Mouse (Mus musculus) urinary bladder, postnatal 4 days (tissue): ENCODE results near the gene 4931406C07Rik.
A peak's percentile ranks its signal among the peaks of the same experiment; 100 is the strongest.

Experiments
- DNase-seq, 2 experiments: peaks; one replicate each; pipeline ENCODE4 v3.0.0; 2021 to 2022; ENCODE audit warnings: low spot score in 2 of 2

The 4931406C07Rik gene

DNA sequence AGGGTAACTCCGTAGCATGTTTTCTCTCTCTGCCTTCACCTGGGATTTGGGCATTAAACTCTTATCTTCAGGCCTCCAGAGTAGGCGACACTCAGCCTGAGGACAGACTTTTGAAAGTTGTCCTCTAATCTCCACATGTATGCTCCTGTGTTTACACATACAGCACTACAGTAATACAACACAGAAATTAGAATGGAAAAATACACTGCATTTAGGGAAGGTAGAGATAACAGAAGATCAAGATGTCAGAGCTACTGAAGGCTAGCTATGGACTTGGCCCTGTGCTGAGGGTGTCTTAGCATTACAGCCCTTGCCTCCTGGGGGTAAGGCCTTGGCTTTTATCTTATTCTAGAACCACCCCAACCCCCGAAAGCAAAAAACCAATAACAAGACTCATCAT is 17.8 kb downstream of the 4931406C07Rik start:
- DNase-seq: no peak

GRCm38 (mm10) chr9:15287846-15288245 is 18.4 kb downstream of the 4931406C07Rik start:
- DNase-seq: no peak

DNA sequence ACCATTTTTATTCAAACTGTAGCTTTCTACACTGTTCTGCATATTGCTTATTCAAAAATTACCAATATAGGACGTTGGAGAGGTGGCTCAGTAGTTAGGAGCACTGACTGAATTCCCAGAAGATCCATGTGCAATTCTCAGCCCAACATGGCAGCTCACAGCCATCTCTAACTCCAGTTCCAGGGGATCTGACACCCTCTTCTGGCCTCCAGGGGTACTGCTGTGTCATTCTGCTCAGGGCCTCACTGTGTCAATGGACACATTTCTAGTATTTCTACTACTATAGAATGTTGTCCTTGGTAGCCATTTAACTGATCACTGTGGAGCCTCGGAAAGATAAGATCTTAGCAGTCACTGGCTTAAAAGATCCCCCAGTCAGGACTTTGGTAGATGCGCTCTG is 20.8 kb downstream of the 4931406C07Rik start:
- DNase-seq: no peak

DNA sequence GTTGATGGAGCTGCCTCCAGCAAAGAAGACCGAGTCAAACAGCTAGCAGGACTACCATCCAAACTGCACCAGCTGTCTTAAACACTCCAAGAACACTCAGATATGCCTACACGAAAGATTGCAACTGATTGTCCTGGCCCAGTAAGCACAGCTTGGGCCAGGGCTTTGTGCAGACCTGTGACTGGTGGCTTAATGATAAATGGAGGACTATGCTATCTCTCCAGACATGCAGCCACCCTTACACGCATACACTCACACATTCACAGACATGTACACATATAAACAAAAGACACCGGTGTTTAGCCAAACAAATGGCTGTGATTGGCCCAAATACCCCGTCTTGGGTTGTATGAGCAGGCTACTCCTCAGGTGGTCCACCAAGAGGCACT is 25.8 kb downstream of the 4931406C07Rik start:
- no peak for DNase-seq

- peak; percentile 88 to 92 for DNase-seq
Measured at GRCm38 (mm10) chr9:15279649-15280490, 26.4 kb downstream of the 4931406C07Rik start, which contains the start of gene Med17. Gene Med17, minus strand, starts transcription at chr9:15279931.

- DNase-seq: no peak
Measured at GRCm38 (mm10) chr9:15279139-15279648, 27.1 kb downstream of the 4931406C07Rik start.

- DNase-seq: no peak
Measured at GRCm38 (mm10) chr9:15278343-15278742, 27.9 kb downstream of the 4931406C07Rik start.

- no peak for DNase-seq
Measured at GRCm38 (mm10) chr9:15276855-15277254, 29.4 kb downstream of the 4931406C07Rik start.

GRCm38 (mm10) chr9:15273981-15274380 is 32.3 kb downstream of the 4931406C07Rik start:
- no peak for DNase-seq

- DNase-seq: no peak
Measured at GRCm38 (mm10) chr9:15263487-15263886, 42.8 kb downstream of the 4931406C07Rik start.

DNA sequence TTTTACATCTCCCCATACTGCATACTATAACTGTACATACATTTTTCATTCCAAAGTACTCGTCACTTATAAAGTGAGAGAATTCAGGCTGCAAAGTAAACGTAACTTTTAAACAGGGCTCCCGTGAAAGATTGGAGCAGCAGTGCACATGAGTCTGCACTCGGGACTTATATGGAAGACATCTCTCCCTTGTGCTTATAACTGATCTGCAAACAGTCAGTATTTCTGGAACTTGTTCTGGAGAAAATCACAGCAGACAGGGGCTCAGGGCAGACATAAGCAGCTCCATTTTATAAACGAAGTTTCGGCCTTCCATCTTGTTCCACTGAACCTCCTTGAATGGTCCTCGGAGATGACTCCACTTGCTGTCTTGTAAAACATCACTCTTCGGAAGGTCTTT is 44.3 kb downstream of the 4931406C07Rik start:
- no peak for DNase-seq

- DNase-seq: no peak
Measured at GRCm38 (mm10) chr9:15256214-15256613, 50.0 kb downstream of the 4931406C07Rik start.

- DNase-seq: no peak
Measured at GRCm38 (mm10) chr9:15254501-15254900, 51.7 kb downstream of the 4931406C07Rik start.

DNA sequence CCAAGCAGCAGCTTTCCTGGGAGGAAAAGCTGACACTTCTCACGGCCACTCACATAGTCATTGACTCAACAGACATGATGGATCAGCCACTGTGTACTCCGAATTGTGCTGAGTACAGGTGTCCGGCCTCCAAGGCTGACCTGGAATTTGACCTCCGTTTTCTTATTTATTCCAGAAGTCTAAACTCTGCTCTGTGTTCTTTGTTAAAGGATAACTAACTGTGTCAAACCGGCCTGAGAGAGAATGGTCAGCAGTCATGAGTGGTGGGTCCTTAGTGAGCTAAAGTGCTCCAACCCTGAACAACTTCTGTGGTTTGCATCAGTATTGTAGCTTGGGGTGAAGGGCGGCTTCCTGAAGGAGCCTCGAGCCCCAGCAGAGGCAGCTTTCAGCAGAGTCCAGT is 54.1 kb downstream of the 4931406C07Rik start:
- no peak for DNase-seq

DNA sequence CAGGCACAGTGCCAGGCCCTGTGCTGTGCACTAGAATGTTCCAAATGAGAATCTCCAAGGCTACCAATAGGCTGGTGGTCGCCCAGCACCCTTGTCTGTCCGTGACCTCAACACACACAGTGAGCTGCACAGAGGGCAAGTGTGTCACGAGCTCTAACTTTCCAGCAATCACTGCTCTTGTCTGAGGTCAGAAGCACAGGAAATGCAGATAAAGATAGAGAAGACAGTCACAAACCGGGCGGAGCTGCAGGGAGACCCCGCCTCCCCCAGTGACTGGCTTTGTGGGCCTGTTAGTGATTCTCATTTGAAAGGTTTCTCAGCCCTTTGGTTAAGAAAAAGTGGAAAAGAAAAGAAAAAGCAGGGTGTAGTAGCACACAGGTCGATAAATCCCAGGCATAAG is 55.9 kb downstream of the 4931406C07Rik start:
- no peak for DNase-seq

DNA sequence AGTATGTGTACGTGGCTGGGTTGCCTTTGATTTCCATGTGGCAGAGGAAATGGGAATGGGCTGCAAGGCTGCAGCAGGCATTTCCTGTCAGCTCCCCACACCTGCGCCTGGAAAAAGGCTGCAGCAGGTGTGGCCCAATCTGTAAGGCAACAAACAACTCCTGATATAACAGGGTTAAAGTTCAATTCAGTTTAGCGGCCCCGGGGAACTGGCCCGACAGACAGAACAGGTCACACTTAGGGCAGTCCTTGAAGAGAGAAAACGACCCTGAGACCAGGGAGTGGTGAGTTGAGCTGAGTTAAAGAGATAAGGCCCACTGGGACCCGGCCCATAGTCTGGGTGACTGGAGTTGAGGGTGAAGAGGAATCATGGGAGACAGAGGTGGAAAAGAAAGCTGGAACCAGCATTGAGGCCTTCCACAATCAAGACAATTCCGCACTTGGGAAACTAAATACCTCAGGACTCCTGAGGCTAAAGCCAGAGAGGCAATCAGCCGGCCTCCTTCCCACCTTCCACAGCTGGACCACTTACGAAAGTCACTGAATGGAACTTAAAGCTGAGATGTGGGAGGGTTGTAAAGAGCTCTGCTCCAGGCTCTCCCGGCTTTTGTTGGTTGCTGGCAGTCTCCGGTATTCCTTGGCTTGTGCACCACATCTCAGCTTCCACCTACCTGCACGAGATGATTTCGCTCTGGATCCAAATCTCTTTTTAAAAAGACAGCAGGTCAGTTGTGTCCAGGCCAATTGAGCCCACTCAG is 60.8 kb downstream of the 4931406C07Rik start:
- DNase-seq: no peak

- no peak for DNase-seq
Measured at GRCm38 (mm10) chr9:15242130-15242529, 64.1 kb downstream of the 4931406C07Rik start.

DNA sequence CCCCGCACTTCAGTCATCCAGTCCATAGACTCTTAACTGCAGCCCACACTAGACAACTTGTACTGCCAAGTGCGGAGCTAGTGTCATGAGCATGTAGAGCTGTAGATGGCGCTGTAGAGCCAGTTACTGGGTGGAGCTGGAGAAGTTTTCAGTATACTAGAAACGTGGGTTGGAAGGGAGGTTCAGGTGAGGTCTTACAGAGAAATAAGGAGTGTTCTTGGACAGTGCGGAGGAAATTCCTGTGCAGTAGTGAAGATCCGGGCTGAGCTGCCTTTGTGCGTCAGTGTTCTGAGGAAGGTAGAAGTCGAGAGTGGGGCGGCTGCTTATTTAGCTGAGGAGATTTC is 64.7 kb downstream of the 4931406C07Rik start:
- peak; percentile 31 to 77 for DNase-seq

GRCm38 (mm10) chr9:15240863-15241595 is 65.2 kb downstream of the 4931406C07Rik start:
- no peak for DNase-seq

- no peak for DNase-seq
Measured at GRCm38 (mm10) chr9:15240006-15240405, 66.2 kb downstream of the 4931406C07Rik start.

GRCm38 (mm10) chr9:15239042-15239925 is 67.0 kb downstream of the 4931406C07Rik start, which contains the start of gene Vstm5:
Gene Vstm5, plus strand, starts transcription at chr9:15239045.
- peak in 1 of 2 experiments; percentile 41 for DNase-seq
